Mouse (Mus musculus) forebrain, embryonic 16.5 days (tissue): Measurements from ENCODE around the gene Myt1l. TPM values are rescaled to one million over a fixed set of nuclear protein-coding genes. Genes with fewer than 3 reads are reported as not detected.

Source experiments
- ATAC-seq: fragments of 200-750 bp; cut with Nextera tagmentation; 2 replicates; pipeline ENCODE4 v1.8.0; 2017; ENCODE audit warnings: mild to moderate bottlenecking, moderate library complexity
- H3K27ac ChIP-seq: fragments of 300-500 bp; sonication (generic); 2 replicates; pipeline ENCODE4 v1.5.1; 2014; ENCODE audit warnings: low read length, control low read depth
- H3K27me3 ChIP-seq: fragments of 300-500 bp; sonication (generic); replicated peaks from 2 replicates; pipeline ENCODE4 v1.6.1; 2014; ENCODE audit warnings: low read length; ENCODE audit not compliant: control insufficient read depth, insufficient read depth
- H3K36me3 ChIP-seq: fragments of 300-500 bp; sonication (generic); 2 replicates; pipeline ENCODE4 v1.6.1; 2014; ENCODE audit not compliant: control insufficient read depth, insufficient read depth
- H3K4me1 ChIP-seq: fragments of 300-500 bp; sonication (generic); replicated peaks from 2 replicates; pipeline ENCODE4 v1.6.1; 2014; ENCODE audit warnings: low read length; ENCODE audit not compliant: control insufficient read depth, insufficient read depth
- H3K4me2 ChIP-seq: fragments of 300-500 bp; sonication (generic); 2 replicates; pipeline ENCODE4 v1.6.1; 2014; ENCODE audit warnings: mild to moderate bottlenecking, low read length, control low read depth
- H3K4me3 ChIP-seq: fragments of 300-500 bp; sonication (generic); replicated peaks from 2 replicates; pipeline ENCODE4 v1.5.1; 2014; ENCODE audit warnings: mild to moderate bottlenecking, low read length, control low read depth
- H3K9ac ChIP-seq: fragments of 300-500 bp; sonication (generic); replicated peaks from 2 replicates; pipeline ENCODE4 v1.6.1; 2014; ENCODE audit warnings: low read depth, low read length, control low read depth
- H3K9me3 ChIP-seq: fragments of 300-500 bp; sonication (generic); 2 replicates; pipeline ENCODE4 v1.6.1; 2016; ENCODE audit warnings: low read length; ENCODE audit not compliant: control insufficient read depth
- WGBS: fragments of 180-500 bp; shearing (Covaris S2); extraction: QIAGEN DNeasy Blood & Tissue Kit; methylation state at CpG from one replicate; pipeline ENCODE4 v1.1.7; 2014; 5-methylcytosine and 5-hydroxymethylcytosine counted together
- polyA plus RNA-seq: library from polyadenylated mRNA; unstranded; fragments of >200 nt; fragmentation: Nextera tagmentation; extraction: Ambion mirVana; gene quantifications from 2 replicates; pipeline ENCODE4 v1.2.1, GENCODE M21; 2015

Myt1l gene
- 261 and 316 TPM in 2 replicates for polyA plus RNA-seq

GRCm38 (mm10) chr12:29528031-29528771 is at the start of gene Myt1l:
Gene Myt1l (plus strand): TSS chr12:29528384.
- Histone ChIP-seq H3K4me1 (peaks cover 6% of the 10 kb centered on the region), H3K27ac (peak within 1 kb of the TSS; percentile 100), H3K4me3 (peak within 1 kb of the TSS; percentile 46), H3K9ac (peak within 1 kb of the TSS; percentile 82), H3K27me3 (no peaks in the 10 kb centered on the region), H3K9me3 (no peaks in the 10 kb centered on the region), H3K36me3 (no peaks in the 10 kb centered on the region), H3K4me2 (peak within 1 kb of the TSS; percentile 69)
- ATAC-seq, result peak; percentile 51
- WGBS, result 4% methylated on average over 13 of the region's 13 CpGs

- Histone ChIP-seq H3K36me3 (no peaks in the 10 kb centered on the region), H3K4me3 (no peak overlapping the region), H3K9me3 (no peaks in the 10 kb centered on the region), H3K4me1 (peaks cover 6% of the 10 kb centered on the region; the same call in 1 of the 2 replicates), H3K27ac (peak overlapping the region; percentile 52), H3K27me3 (no peaks in the 10 kb centered on the region), H3K9ac (no peak overlapping the region), H3K4me2 (no peak overlapping the region)
- WGBS, result 60% methylated on average over 10 of the region's 10 CpGs
- peak; percentile 90 for ATAC-seq
Observed at GRCm38 (mm10) chr12:29486424-29487035, 41.7 kb upstream of the Myt1l start.

- Histone ChIP-seq H3K4me1 (peaks cover 4% of the 10 kb centered on the region), H3K9ac (peak overlapping the region; percentile 59), H3K27me3 (no peaks in the 10 kb centered on the region), H3K27ac (peak overlapping the region; percentile 100), H3K4me2 (peak overlapping the region; percentile 63), H3K36me3 (no peaks in the 10 kb centered on the region), H3K9me3 (no peaks in the 10 kb centered on the region), H3K4me3 (peak overlapping the region; percentile 38)
- 0% methylated on average over 6 of the region's 6 CpGs for WGBS
- peak; percentile 66 for ATAC-seq
Observed at GRCm38 (mm10) chr12:29526236-29526644, 1.9 kb upstream of the Myt1l start.

GRCm38 (mm10) chr12:29527048-29527761 is 979 bp upstream of the Myt1l start:
- ATAC-seq, result peak; percentile 71
- no peaks in the 10 kb centered on the region for H3K27me3 ChIP-seq
- H3K36me3 ChIP-seq, result no peaks in the 10 kb centered on the region
- peak overlapping the region; percentile 46 for H3K4me3 ChIP-seq
- under 1% methylated on average over 27 of the region's 27 CpGs for WGBS
- H3K9me3 ChIP-seq, result no peaks in the 10 kb centered on the region
- H3K27ac ChIP-seq, result peak overlapping the region; percentile 100
- H3K4me1 ChIP-seq, result peaks cover 4% of the 10 kb centered on the region
- peak overlapping the region; percentile 82 for H3K9ac ChIP-seq
- H3K4me2 ChIP-seq, result peak overlapping the region; percentile 69

- H3K9ac ChIP-seq, result peak overlapping the region; percentile 79
- peaks cover 7% of the 10 kb centered on the region for H3K4me1 ChIP-seq
- H3K4me2 ChIP-seq, result peak overlapping the region; percentile 69
- peak; percentile 9; the same call in 1 of the 2 replicates for ATAC-seq
- no peaks in the 10 kb centered on the region for H3K36me3 ChIP-seq
- H3K27ac ChIP-seq, result peak overlapping the region; percentile 98
- peak overlapping the region; percentile 69 for H3K4me3 ChIP-seq
- H3K27me3 ChIP-seq, result no peaks in the 10 kb centered on the region
- under 1% methylated on average over 6 of the region's 6 CpGs for WGBS
- H3K9me3 ChIP-seq, result no peaks in the 10 kb centered on the region
Observed at GRCm38 (mm10) chr12:29530241-29530725, 2.1 kb downstream of the Myt1l start.

GRCm38 (mm10) chr12:29530823-29531222 is 2.6 kb downstream of the Myt1l start:
- Histone ChIP-seq H3K27ac (peak overlapping the region; percentile 98), H3K27me3 (no peaks in the 10 kb centered on the region), H3K36me3 (no peaks in the 10 kb centered on the region), H3K4me3 (peak overlapping the region; percentile 69), H3K4me2 (peak overlapping the region; percentile 69), H3K4me1 (peaks cover 5% of the 10 kb centered on the region), H3K9me3 (no peaks in the 10 kb centered on the region), H3K9ac (peak overlapping the region; percentile 79)
- WGBS, result 32% methylated on average over 7 of the region's 7 CpGs
- ATAC-seq, result no peak

GRCm38 (mm10) chr12:29533071-29533876 is 5.1 kb downstream of the Myt1l start:
- peak; percentile 67 for ATAC-seq
- H3K9me3 ChIP-seq, result no peaks in the 10 kb centered on the region
- peak overlapping the region; percentile 59 for H3K4me3 ChIP-seq
- 16% methylated on average over 14 of the region's 14 CpGs for WGBS
- H3K27ac ChIP-seq, result peak overlapping the region; percentile 97
- H3K4me1 ChIP-seq, result peaks cover 23% of the 10 kb centered on the region
- peak overlapping the region; percentile 90 for H3K4me2 ChIP-seq
- H3K36me3 ChIP-seq, result no peaks in the 10 kb centered on the region
- peak overlapping the region; percentile 82 for H3K9ac ChIP-seq
- no peaks in the 10 kb centered on the region for H3K27me3 ChIP-seq

GRCm38 (mm10) chr12:29534326-29534725 is 6.1 kb downstream of the Myt1l start:
- Histone ChIP-seq H3K4me2 (peak overlapping the region; percentile 90), H3K4me3 (peak overlapping the region; percentile 59), H3K36me3 (no peaks in the 10 kb centered on the region), H3K27ac (peak overlapping the region; percentile 97), H3K9me3 (no peaks in the 10 kb centered on the region), H3K9ac (peak overlapping the region; percentile 82), H3K4me1 (peaks cover 32% of the 10 kb centered on the region), H3K27me3 (no peaks in the 10 kb centered on the region)
- ATAC-seq, result peak; percentile 62
- WGBS, result 2% methylated on average over 6 of the region's 6 CpGs
